Mouse (Mus musculus): Measurements from ENCODE around the gene Rbpj. TPM values are rescaled to one million over a fixed set of nuclear protein-coding genes. Genes with fewer than 3 reads are reported as not detected.
"Not testable (repeated sequence)": the region's sequence is repeated elsewhere in the genome, so short reads cannot be mapped to it uniquely, and the experiment has no call there.

Rbpj gene
- polyA plus RNA-seq, 1 experiment: 22.1 TPM

DNA sequence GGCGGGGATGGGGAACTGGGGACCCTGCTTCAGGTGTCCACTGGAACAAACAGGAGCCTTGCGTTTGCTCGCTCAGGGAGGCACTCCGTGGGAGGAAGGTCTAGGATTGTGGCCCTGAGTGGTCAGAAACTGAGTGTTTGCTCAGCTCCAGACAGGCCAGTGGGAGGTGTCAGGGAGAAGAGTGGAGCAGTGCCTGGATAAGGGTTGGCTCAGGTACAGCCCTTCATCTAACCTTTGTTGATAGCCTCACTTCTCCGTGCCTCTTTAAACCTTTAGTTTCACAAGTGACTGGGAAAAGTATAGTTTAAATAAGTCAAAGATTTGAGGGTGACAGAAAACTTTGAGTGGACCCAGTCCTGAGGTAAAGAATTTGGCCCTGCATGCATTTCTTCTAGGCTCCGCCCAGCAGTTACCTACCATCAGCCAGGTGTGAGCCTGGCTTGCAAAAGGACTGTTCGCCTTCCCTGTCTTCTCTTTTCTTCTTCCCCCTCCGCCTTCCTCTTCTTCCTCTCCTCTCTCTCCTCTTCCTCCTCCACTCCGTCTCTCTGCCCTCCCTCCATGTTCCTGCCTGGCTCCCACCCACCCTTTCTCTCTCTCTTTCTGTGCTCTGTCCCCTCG lies 204.5 kb downstream of the Rbpj start:
- Histone ChIP-seq H3K27ac (ENCODE audit: insufficient read depth, low read length) (no peak overlapping the region), H3K4me3 (ENCODE audit: insufficient read depth, low read length) (no peak overlapping the region), H3K4me1 (ENCODE audit: control insufficient read depth, insufficient read depth, low read length) (no peaks in the 10 kb centered on the region)
- TF ChIP-seq POLR2A (IDR thresholded peaks at IDR 0.05; ENCODE audit: extremely low read depth, insufficient read depth, low read length) (no peak), CTCF (IDR thresholded peaks at IDR 0.05; ENCODE audit: extremely low read depth, insufficient read depth, low read length) (no peak)

DNA sequence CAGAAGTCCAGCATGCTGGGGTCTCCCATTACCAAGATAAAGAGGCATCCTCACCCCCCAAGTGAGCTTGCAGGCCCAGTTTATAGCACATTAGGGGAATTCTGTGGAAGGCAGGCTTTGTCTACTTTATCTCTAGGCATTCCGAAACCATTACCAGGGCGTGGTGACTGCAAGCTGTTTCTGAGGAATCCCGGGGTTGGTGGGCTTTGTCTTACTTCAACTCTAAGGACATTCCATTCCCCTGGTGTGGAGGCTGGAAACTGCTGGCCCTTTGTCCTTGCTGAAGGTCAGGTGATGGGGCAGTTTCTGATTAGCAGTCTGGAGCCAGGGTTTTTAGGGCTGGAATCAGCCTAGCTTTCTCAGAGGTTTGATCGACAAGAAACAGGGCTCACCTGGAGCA lies 205.6 kb downstream of the Rbpj start:
- H3K4me3 ChIP-seq (ENCODE audit: insufficient read depth, low read length): no peak overlapping the region
- H3K4me1 ChIP-seq (ENCODE audit: control insufficient read depth, insufficient read depth, low read length): no peaks in the 10 kb centered on the region
- TF ChIP-seq CTCF (IDR thresholded peaks at IDR 0.05; ENCODE audit: extremely low read depth, insufficient read depth, low read length): no peak
- no peak overlapping the region for H3K27ac ChIP-seq (ENCODE audit: insufficient read depth, low read length)

DNA sequence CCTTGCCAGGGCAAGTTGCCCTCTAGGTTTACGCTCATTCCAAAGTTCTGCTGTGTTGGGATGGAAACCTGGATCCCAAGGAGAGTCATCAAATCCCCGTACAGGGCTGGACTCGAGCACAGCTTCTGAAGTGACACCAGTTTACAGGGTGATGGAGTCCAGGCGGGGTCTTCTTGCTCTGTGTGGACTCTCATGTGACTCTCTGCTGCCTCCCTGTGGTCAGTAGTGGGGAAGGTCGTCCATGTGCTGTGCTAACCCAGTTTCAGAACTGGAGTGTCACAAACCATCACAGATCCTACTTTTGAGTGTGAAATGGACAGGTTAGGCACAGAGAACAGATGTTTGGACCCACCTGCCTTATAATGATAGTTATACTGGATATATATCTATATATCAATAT lies 206.4 kb downstream of the Rbpj start:
- Histone ChIP-seq H3K4me1 (ENCODE audit: control insufficient read depth, insufficient read depth, low read length) (no peaks in the 10 kb centered on the region), H3K4me3 (ENCODE audit: insufficient read depth, low read length) (no peak overlapping the region), H3K27ac (ENCODE audit: insufficient read depth, low read length) (no peak overlapping the region)
- TF ChIP-seq POLR2A (IDR thresholded peaks at IDR 0.05; ENCODE audit: extremely low read depth, insufficient read depth, low read length): no peak
- TF ChIP-seq CTCF (IDR thresholded peaks at IDR 0.05; ENCODE audit: extremely low read depth, insufficient read depth, low read length): peak; percentile 85

DNA sequence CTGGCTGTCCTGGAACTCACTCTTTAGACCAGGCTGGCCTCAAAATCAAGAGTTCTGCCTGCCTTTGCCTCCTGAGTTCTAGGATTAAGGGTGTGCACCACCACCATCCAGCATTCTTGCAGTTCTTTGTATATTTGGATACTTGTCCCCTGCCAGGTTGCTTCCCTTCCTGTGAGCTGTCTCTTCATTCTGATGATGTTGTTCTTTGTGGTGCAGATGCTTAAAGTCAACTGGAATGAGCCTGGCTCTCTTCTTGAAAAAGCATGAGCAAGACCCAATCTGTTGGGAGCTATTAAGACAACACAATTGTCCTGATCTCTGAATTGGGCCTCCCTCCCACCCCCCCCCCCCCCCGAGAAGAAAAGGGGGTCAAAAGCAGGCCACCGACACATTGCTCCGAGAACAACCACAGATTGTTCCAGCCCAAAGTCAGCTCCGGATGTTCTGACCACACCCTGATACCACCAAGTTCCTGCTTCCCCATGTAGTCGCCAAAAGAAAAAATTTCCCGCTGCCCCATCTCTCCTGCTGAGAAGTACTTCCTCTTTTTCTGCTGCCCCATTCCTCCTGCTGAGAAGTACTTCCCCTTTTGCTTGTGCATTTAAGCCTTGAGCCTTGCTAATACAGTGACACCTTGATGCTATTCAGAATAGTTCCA lies 207.7 kb downstream of the Rbpj start:
- H3K4me1 ChIP-seq (ENCODE audit: control insufficient read depth, insufficient read depth, low read length); H3K27ac ChIP-seq (ENCODE audit: insufficient read depth, low read length); H3K4me3 ChIP-seq (ENCODE audit: insufficient read depth, low read length): not testable (repeated sequence)

DNA sequence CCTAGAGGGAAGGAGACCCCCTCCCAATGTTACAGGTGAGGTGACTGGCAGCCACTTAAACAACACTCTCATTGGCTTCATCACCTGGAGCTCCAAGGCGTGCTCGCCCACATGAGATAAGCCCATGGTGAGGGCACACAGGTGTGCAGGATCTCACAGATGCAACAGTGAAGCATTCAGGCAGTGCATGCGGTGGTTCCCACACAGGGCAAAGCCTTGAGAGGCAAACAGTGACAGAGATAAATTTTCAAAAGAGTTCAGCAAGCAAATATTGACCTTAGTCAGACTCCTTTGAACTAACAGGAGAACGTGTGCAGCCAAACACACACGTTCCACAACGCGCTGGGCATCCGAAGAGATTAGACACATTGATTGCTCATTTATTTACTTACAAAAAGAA lies 210.7 kb downstream of the Rbpj start:
- no peak overlapping the region for H3K4me3 ChIP-seq (ENCODE audit: insufficient read depth, low read length)
- H3K4me1 ChIP-seq (ENCODE audit: control insufficient read depth, insufficient read depth, low read length): peaks cover 3% of the 10 kb centered on the region
- H3K27ac ChIP-seq (ENCODE audit: insufficient read depth, low read length): no peak overlapping the region
- no peak for TF ChIP-seq CTCF (IDR thresholded peaks at IDR 0.05; ENCODE audit: extremely low read depth, insufficient read depth, low read length)
- TF ChIP-seq POLR2A (IDR thresholded peaks at IDR 0.05; ENCODE audit: extremely low read depth, insufficient read depth, low read length): no peak

DNA sequence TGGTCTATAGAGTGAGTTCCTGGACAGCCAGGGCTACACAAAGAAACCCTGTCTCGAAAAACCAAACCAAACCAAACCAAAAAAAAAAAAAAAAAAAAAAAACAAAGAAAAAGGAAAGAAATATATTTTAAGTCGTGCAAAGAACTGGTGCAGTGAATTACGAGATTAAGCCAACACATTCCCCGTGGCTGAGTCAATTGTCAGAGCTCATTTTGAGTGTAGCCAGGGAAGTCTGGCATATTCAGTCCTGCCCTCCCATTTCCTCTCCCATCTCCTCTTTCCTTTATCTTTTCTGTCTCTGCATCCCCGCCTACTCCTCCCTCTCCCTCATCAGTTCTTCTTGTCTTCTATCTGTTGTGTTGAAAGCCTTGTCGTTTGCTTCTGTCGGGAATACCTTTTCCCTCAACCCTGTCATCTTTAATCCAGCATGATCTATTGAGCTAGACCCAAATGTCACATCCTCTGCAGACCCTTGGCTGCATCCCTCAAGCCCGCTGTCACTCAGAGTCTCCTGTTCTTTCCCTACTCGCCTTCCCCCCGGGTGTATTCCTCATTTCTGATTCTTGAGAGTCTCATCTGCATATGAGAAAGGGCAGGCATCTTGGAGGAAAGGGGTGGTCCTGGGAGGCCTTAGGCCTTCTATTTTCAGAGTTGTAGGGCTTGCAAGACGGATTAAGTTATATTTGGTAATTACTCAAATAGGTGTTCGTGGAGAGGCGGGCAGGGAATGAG lies 212.2 kb downstream of the Rbpj start:
- Histone ChIP-seq H3K4me1 (ENCODE audit: control insufficient read depth, insufficient read depth, low read length) (peaks cover 3% of the 10 kb centered on the region), H3K27ac (ENCODE audit: insufficient read depth, low read length) (no peak overlapping the region), H3K4me3 (ENCODE audit: insufficient read depth, low read length) (no peak overlapping the region)
- no peak for TF ChIP-seq POLR2A (IDR thresholded peaks at IDR 0.05; ENCODE audit: extremely low read depth, insufficient read depth, low read length)
- no peak for TF ChIP-seq CTCF (IDR thresholded peaks at IDR 0.05; ENCODE audit: extremely low read depth, insufficient read depth, low read length)

DNA sequence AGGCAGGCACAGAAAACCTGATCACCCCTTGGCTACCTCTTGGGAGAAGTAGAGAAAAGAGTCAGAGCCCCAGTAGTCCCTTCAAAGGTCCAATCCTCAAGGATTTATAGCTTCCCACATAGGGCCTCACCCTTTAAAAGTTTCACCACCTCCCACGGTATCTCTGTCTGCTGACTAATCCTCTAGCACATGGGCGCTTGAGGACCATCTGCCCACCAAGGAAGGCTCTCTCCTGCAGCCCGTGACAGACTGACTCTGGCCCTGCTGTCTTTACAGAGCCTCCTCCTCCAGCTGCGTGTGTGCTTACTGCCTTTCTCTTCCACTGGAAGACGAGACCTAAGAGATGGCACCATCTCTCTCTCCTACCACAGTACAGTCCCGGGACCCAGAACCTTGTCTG lies 213.7 kb downstream of the Rbpj start:
- no peak overlapping the region for H3K4me3 ChIP-seq (ENCODE audit: insufficient read depth, low read length)
- peaks cover 3% of the 10 kb centered on the region for H3K4me1 ChIP-seq (ENCODE audit: control insufficient read depth, insufficient read depth, low read length)
- H3K27ac ChIP-seq (ENCODE audit: insufficient read depth, low read length): no peak overlapping the region
- no peak for TF ChIP-seq POLR2A (IDR thresholded peaks at IDR 0.05; ENCODE audit: extremely low read depth, insufficient read depth, low read length)
- no peak for TF ChIP-seq CTCF (IDR thresholded peaks at IDR 0.05; ENCODE audit: extremely low read depth, insufficient read depth, low read length)

DNA sequence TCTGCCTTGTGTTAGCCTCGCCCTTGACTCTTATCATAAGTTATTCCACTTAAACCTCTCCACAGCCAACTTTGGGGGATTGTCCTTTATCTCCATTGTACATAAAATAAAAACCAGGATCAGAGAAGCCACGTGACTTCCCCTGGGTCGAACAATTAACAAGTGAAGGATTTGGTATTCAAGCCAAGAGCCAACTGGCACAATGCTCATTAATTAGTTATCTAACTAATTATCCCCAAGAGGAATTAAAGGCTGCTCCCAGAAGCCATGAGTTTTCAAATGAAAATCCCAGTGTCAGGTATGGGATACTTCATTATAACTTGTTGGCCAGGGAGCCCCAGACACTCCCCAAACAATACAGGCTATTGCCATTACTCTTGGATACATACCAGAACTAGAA lies 218.0 kb downstream of the Rbpj start:
- no peak overlapping the region for H3K27ac ChIP-seq (ENCODE audit: insufficient read depth, low read length)
- peaks cover 1% of the 10 kb centered on the region; the same call in 1 of the 2 replicates for H3K4me1 ChIP-seq (ENCODE audit: control insufficient read depth, insufficient read depth, low read length)
- TF ChIP-seq CTCF (IDR thresholded peaks at IDR 0.05; ENCODE audit: extremely low read depth, insufficient read depth, low read length) (no peak), POLR2A (IDR thresholded peaks at IDR 0.05; ENCODE audit: extremely low read depth, insufficient read depth, low read length) (no peak)
- no peak overlapping the region for H3K4me3 ChIP-seq (ENCODE audit: insufficient read depth, low read length)

DNA sequence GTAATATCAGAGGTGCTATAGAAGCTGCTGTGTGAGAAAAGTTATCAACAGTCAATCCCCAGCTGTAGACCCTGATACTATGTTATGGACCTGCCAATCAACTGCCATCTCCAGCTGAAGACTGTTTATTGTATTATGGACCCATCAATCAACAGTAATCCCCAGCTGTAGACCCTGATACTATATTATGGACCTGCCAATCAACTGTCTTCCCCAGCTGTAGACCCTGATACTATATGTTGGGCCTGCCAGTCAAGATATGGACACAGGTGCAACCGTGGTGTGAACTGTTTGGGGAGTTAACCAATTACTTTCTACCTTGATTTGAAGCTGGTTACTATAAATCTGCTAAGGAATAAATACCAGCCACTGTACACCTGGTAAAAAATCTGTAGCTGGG lies 218.5 kb downstream of the Rbpj start:
- Histone ChIP-seq H3K4me3 (ENCODE audit: insufficient read depth, low read length) (no peak overlapping the region), H3K4me1 (ENCODE audit: control insufficient read depth, insufficient read depth, low read length) (peaks cover under 1% of the 10 kb centered on the region; the same call in 1 of the 2 replicates), H3K27ac (ENCODE audit: insufficient read depth, low read length) (no peak overlapping the region)
- TF ChIP-seq CTCF (IDR thresholded peaks at IDR 0.05; ENCODE audit: extremely low read depth, insufficient read depth, low read length): no peak

DNA sequence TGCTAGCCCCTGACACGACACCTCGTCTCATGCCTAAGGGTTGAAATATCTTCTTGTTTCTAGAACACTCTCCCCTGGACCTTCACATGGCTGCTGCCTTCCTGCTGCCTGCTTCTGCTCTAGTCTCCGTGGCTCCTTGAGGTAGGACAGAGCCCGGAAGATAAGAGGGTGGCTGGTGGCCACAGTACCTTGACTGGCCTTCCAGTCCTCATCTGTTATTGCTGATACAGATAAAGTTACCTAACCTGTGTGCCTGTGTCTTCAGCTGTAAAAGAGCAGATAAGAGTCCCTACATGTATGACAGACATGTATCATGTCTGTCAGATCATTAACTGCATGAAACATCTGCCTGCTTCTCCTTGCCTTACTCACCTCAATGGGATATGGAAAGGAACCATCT lies 219.7 kb downstream of the Rbpj start:
- Histone ChIP-seq H3K4me1 (ENCODE audit: control insufficient read depth, insufficient read depth, low read length) (no peaks in the 10 kb centered on the region), H3K4me3 (ENCODE audit: insufficient read depth, low read length) (no peak overlapping the region), H3K27ac (ENCODE audit: insufficient read depth, low read length) (no peak overlapping the region)
- no peak for TF ChIP-seq CTCF (IDR thresholded peaks at IDR 0.05; ENCODE audit: extremely low read depth, insufficient read depth, low read length)
- TF ChIP-seq POLR2A (IDR thresholded peaks at IDR 0.05; ENCODE audit: extremely low read depth, insufficient read depth, low read length): no peak
